Mouse (Mus musculus) mouse embryonic stem cell (cell line): ENCODE results near the gene Phlda3.

Source experiments
- in situ Hi-C, 2 experiments: fragments of 300-500 bp; cut with MboI; formaldehyde crosslinking; loops; 1 replicate in 1 of 2; 3 replicates in 1 of 2; pipeline ENCODE4 v1.14.3; 2019 to 2020; ENCODE audit warnings: low sequenced_read_pairs in 2 of 2, low pct_unique_long_range_greater_than_20kb in 1 of 2, mixed read lengths in 1 of 2; ENCODE audit not compliant: unreplicated experiment in 1 of 2

Gene Phlda3

DNA sequence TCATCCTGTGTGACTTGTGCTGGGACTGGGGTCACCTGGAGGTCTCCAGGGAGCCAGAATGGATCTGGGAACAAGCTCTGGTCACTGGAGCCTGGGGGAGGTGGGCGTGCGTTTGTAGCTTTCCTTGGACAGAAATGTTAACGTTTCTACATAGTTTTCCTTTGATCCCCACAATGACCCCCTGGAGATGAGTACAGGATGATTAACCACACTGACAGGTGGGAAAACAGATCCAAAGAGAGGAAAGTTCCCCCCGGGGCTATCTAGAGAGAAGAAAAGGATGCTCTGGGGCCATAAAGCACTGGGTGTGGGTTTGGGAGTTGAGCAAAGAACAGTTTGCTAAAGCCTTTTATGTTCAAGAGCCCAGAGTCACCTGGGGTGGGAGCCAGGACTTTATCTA lies 14.7 kb downstream of the Phlda3 start:
- in situ Hi-C loops: no loop called here

DNA sequence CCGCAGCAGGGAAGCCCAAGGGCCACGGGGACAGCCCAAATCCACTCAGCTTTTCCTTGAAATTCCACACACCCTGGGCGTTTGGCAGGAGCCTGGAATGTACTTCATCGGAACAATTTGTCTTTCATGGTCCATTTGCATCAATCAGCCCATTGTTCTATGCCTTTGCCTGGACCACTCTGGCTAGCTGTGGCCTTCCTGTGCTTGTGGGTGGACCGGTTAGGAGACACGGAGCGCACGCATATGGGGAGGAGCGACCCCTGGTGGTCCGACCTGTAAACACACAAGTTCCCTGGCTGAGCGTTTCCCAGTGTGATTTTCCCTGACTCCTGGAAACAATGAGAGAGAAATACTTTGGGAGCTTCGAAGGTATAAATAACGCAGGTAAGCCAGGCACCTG lies 15.3 kb downstream of the Phlda3 start:
- in situ Hi-C loops: no loop called here

DNA sequence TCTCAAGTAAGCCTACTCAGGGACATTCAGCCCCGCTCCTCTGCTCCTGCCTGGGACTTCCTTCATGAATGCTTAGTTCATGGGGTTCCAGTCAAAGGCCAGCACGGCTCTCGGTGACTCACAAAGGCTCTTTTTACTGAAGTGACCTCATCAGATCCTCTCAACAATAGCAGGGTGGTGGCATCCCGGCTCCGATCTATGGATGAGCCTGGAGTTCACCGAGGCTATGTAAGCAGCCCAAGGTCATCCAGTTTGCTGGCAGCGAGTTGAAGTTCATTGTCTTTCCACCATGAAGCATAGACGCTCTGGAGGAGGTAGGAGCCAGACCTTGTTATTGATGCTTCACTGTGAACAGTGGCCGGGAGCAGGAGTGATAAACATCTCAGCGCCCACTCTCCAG lies 16.9 kb downstream of the Phlda3 start:
- in situ Hi-C loops: no loop called here

DNA sequence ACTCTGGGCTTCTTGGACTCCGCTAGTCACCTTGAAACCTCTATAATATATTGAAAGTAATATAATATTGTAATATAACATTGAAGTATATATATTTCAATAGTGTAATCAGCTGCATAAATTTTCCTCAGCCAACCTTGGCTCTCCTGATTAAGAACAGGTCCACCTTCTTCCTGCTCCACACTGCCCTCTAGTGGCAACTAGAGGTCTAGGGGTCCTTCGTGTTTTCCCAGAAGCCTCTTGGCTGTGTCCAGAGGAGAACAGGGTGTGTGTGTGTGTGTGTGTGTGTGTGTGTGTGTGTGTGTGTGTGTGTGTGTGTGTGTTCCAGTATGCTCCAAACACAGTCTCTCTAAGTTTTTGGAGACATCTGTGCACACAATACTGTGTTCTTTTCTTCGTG lies 21.9 kb downstream of the Phlda3 start:
- in situ Hi-C loops: loop anchor here in 1 of 2 experiments (5.0 kb wide), 2 partner anchors 35 to 65 kb away; partner anchors contain the start of gene Csrp1

DNA sequence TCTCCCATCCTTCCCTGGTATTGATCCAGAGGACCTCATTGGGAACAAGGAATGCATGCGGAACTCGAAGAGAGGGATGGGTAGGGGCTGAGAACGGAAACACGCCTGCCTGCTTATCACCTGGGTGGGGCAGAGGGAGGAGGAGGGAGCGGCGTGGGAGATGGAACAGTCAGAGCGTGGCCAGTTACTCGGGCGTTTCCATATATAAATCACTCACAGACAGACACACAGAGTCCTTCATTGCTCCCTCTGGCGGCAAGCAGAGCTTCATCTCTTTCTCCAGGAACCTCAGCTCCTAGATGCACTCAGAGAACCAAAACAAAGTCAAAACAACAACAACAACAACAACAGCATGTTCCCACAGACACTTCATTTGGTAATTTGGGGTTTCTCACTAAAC lies 22.8 kb downstream of the Phlda3 start:
- in situ Hi-C loops: loop anchor here in 1 of 2 experiments (5.0 kb wide), 2 partner anchors 36 to 66 kb away; partner anchors contain the start of gene Csrp1

- in situ Hi-C loops: loop anchor here in 1 of 2 experiments (5.0 kb wide), 2 partner anchors 38 to 68 kb away; partner anchors contain the start of gene Csrp1
Measured at GRCm38 (mm10) chr1:135789815-135790214, 23.9 kb downstream of the Phlda3 start.

DNA sequence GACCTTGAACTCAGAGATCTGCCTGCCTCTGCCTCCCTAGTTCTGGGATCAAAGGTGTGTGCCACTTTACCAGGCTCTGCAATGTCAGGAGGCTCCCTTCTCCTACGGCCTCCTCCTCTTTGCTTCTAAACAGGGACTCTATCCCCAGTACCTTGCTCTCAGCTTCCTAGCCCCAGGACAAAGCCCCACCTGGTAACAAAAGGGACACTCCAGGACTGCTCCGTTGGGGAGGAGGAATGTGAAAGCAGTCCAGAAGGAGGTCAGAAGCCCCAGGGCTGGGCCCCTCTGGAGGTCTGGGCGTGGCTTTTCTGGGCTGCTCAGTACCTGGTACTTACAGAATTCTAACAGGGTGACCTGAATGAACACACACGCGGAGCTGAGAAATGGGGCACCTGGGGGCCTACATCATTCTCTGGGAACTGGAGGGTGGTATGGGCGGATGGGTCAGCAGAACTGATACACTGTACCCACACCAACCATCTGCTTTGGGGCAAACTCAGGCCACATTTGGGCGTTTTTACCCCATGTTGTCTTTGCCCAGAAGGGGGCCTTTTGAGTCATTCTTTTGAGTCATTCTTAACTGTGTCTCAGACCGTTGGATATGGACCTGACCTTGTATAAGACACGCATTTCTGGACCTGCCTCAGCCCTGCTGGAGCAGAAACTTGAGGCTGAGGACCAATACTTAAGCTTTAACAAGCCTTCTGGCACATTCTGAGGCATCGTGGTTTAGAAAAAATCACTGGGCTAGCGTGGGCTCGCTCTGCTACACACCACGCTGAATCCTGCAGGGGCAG lies 26.4 kb downstream of the Phlda3 start:
- in situ Hi-C loops: no loop called here

GRCm38 (mm10) chr1:135793370-135794215 lies 27.7 kb downstream of the Phlda3 start:
- in situ Hi-C loops: no loop called here

DNA sequence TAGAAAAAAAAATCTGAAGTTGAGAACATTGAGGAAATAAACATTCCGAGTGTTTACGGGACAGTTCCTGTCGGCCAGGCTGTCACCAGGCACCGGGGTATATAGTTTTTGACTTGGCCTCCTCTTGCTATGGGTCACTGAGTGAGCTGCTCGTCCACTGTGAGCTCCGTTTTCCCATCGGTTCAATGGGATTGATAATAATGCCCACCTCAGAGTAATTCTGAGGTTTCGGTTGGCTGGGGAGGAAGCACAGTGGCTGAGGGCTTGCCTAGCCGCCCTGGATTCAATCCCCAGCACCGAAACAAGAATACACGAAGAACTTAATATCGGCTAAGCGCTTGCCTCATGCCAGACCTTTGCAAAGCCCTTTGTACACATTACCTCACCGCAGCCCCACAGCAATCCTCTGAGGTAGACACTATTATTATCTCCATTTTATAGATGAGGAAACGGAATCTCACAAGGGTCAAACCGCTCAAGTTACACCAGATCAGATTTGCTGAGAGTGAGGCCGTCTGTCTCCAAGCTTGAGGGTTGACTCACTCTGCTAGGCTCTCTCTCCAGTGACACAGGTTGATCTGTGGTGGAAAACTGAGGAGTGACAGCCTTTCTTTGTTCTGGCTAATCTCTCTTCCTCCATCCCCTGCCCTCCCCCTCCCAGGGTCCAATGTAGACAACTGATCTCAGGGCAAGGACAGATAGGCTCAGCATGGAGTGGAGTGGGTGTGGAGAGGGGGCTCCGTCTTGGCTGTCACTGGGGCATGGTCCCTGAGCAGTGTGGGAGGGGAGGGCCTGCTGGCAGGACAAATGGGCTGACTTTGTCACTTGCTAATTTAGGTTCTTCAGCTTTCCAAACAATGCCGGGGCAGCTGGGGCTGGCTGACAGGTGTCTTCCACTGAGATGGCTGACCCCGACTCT lies 28.6 kb downstream of the Phlda3 start:
- in situ Hi-C loops: no loop called here

DNA sequence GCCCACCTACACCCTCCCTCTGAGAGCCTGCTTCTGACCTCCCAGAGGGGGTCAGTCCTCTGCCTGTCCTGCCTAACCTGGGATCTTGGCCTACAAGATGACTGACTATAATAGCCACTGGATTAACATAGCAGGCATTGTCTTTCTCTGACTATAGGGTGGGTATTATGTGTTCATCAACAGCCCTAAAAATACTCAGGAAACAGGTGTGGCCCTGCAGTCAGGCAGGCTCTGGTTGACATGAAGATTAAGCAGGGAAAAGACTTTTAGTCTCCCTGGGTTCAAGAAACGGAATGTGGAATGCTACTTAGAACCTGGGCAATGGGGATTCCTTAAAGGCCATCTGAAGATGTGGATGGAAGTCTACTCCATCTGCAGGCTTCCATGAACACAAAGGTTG lies 32.6 kb downstream of the Phlda3 start:
- in situ Hi-C loops: no loop called here

GRCm38 (mm10) chr1:135799109-135799627 lies 33.2 kb downstream of the Phlda3 start:
- in situ Hi-C loops: no loop called here

- in situ Hi-C loops: no loop called here
Measured at GRCm38 (mm10) chr1:135800192-135800950, 34.5 kb downstream of the Phlda3 start.

- in situ Hi-C loops: no loop called here
Measured at GRCm38 (mm10) chr1:135807546-135807945, 41.6 kb downstream of the Phlda3 start.

- in situ Hi-C loops: no loop called here
Measured at GRCm38 (mm10) chr1:135810180-135810579, 44.3 kb downstream of the Phlda3 start.

DNA sequence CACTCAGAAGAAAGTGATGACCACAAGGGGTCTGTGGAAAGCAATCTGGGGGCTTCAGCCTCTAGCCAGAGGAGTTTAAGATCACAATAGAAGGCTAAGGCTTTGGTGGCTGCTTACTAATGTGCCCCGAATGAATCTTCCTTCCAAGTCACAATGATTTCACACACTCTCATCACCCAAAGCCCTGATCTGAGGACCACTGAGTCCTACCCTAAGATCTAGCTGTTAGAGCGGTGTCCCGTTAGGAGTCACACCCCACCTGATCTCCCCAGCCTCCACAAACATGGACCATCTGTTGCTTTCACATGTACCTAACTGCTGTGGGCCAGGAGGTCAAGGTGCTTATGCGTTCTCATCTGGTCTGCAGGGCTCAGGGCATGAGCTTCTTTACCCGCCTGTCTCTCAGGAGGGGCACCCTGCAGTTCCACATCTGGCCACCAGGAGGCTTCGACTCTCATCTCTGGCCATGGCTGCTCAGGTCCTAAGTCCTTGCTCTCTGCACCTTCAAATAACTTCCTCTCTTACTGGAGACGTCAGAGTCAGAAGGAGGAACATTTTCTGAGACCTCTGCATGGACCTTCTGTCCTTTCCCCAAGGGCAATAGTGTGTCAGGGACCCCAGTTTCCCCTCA lies 45.2 kb downstream of the Phlda3 start:
- in situ Hi-C loops: no loop called here

DNA sequence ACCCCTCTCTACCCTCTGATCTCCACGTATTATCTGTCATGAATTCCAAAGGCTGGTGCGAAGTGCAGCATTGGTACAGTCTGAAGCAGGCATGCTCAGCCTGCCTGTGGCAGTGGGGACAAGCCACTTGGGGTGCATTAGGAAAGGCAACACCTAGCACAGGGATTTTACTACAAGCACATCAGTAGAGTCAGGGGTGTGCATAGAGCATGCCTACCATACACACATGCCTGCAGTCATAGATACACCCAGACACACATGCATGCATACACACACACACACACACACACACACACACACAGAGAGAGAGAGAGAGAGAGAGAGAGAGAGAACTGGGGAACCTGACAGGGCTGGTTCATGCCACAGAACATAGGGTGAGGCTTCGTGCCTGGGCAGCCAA lies 46.3 kb downstream of the Phlda3 start:
- in situ Hi-C loops: no loop called here

DNA sequence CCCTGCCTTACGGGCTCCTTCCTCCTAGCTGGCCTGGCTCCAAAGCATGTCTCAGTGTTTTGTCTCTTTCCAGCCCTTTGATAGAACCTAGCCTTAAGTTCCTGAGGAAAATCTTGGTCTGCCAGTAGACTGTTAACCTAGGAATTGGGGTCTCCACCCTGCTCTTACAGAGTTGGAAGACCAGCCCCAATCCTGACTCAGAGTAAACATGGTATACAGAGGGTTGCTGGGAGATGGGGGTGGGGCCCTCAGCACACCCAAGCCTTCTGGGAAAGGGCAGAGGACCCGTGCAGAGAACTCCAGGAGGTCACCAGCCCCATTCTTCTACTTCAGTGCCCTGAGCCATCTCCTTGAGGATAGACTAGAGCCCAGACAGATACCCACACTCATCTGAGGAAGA lies 46.7 kb downstream of the Phlda3 start:
- in situ Hi-C loops: no loop called here
